Mouse (Mus musculus): ENCODE data around the gene Ndufs5. TPM values are rescaled to one million over a fixed set of nuclear protein-coding genes. Genes with fewer than 3 reads are reported as not detected.
A peak's percentile ranks its signal among the peaks of the same experiment; 100 is the strongest.

Gene Ndufs5
- polyA plus RNA-seq, 1 experiment from 2014 or later: 257 TPM

GRCm38 (mm10) chr4:123664021-123664950 lies 53.7 kb downstream of the Ndufs5 start:
- 3% methylated on average over 67 of the region's 125 CpGs for WGBS (ENCODE audit: insufficient replicate concordance)
- peak overlapping the region; percentile 64 for H3K4me3 ChIP-seq (ENCODE audit: low read depth, low read length)
- no peaks in the 10 kb centered on the region for H3K27me3 ChIP-seq (ENCODE audit: insufficient read depth, low read length)
- no peaks in the 10 kb centered on the region for H3K36me3 ChIP-seq (replicated peaks; ENCODE audit: insufficient read depth, low read length)
- peak overlapping the region; percentile 82 for H3K9ac ChIP-seq (replicated peaks)
- H3K27ac ChIP-seq (ENCODE audit: low read depth): peak overlapping the region; percentile 94
- ATAC-seq (peak; percentile 88), DNase-seq (peak; percentile 84)
- TF ChIP-seq EP300 (IDR thresholded peaks at IDR 0.05; ENCODE audit: low read depth): no peak
- no peak for TF ChIP-seq CTCF (IDR thresholded peaks at IDR 0.05; ENCODE audit: low read depth)
- peaks cover 21% of the 10 kb centered on the region for H3K4me1 ChIP-seq (ENCODE audit: insufficient read depth)
- no peaks in the 10 kb centered on the region for H3K9me3 ChIP-seq (ENCODE audit: low read length)
- peak overlapping the region; percentile 83 for H3K4me2 ChIP-seq (ENCODE audit: low read depth, low read length)

- Histone ChIP-seq H3K36me3 (replicated peaks; ENCODE audit: insufficient read depth, low read length) (no peaks in the 10 kb centered on the region), H3K9ac (replicated peaks) (peak overlapping the region; percentile 82), H3K27ac (ENCODE audit: low read depth) (peak overlapping the region; percentile 94), H3K4me2 (ENCODE audit: low read depth, low read length) (peak overlapping the region; percentile 83), H3K27me3 (ENCODE audit: insufficient read depth, low read length) (no peaks in the 10 kb centered on the region), H3K4me1 (ENCODE audit: insufficient read depth) (peaks cover 21% of the 10 kb centered on the region), H3K4me3 (ENCODE audit: low read depth, low read length) (peak overlapping the region; percentile 64), H3K9me3 (ENCODE audit: low read length) (no peaks in the 10 kb centered on the region)
- WGBS (ENCODE audit: insufficient replicate concordance): under 1% methylated on average over 11 of the region's 12 CpGs
- TF ChIP-seq EP300 (IDR thresholded peaks at IDR 0.05; ENCODE audit: low read depth): no peak
- TF ChIP-seq CTCF (IDR thresholded peaks at IDR 0.05; ENCODE audit: low read depth): no peak
- peak; percentile 37 for DNase-seq
- ATAC-seq: no peak
These were observed 54.4 kb downstream of the Ndufs5 start for GRCm38 (mm10) chr4:123663688-123663965.

- peak overlapping the region; percentile 82 for H3K9ac ChIP-seq (replicated peaks)
- no peaks in the 10 kb centered on the region for H3K27me3 ChIP-seq (ENCODE audit: insufficient read depth, low read length)
- peak overlapping the region; percentile 64 for H3K4me3 ChIP-seq (ENCODE audit: low read depth, low read length)
- peak overlapping the region; percentile 94 for H3K27ac ChIP-seq (ENCODE audit: low read depth)
- ATAC-seq (no peak), DNase-seq (no peak)
- no peaks in the 10 kb centered on the region for H3K9me3 ChIP-seq (ENCODE audit: low read length)
- 4% methylated on average over 15 of the region's 15 CpGs for WGBS (ENCODE audit: insufficient replicate concordance)
- H3K36me3 ChIP-seq (replicated peaks; ENCODE audit: insufficient read depth, low read length): no peaks in the 10 kb centered on the region
- H3K4me1 ChIP-seq (ENCODE audit: insufficient read depth): peaks cover 21% of the 10 kb centered on the region
- peak overlapping the region; percentile 83 for H3K4me2 ChIP-seq (ENCODE audit: low read depth, low read length)
- TF ChIP-seq CTCF (IDR thresholded peaks at IDR 0.05; ENCODE audit: low read depth) (no peak), EP300 (IDR thresholded peaks at IDR 0.05; ENCODE audit: low read depth) (no peak)
These were observed 54.9 kb downstream of the Ndufs5 start for GRCm38 (mm10) chr4:123662914-123663687.

Other genes with a start within 250 kb of the Ndufs5 start
- 9.8 and 11.3 TPM in 2 replicates for gene Macf1, start 33.8 kb downstream of the Ndufs5 start, polyA plus RNA-seq (2015; fragmentation: Nextera tagmentation; extraction: Ambion mirVana)
- gene Akirin1, start 32.1 kb upstream of the Ndufs5 start, polyA plus RNA-seq (2015; fragmentation: Nextera tagmentation; extraction: Ambion mirVana): 21.2 and 22.7 TPM in 2 replicates
- not detected in 2 replicates for gene Rhbdl2, start 69.7 kb upstream of the Ndufs5 start, polyA plus RNA-seq (2015; fragmentation: Nextera tagmentation; extraction: Ambion mirVana)
- gene 4933427I04Rik, start 141.5 kb upstream of the Ndufs5 start, polyA plus RNA-seq (2015; fragmentation: Nextera tagmentation; extraction: Ambion mirVana): not detected in 2 replicates
- 43.5 and 44.5 TPM in 2 replicates for gene Mycbp, start 186.6 kb upstream of the Ndufs5 start, polyA plus RNA-seq (2015; fragmentation: Nextera tagmentation; extraction: Ambion mirVana)
- gene Rragc, start 199.2 kb upstream of the Ndufs5 start, polyA plus RNA-seq (2015; fragmentation: Nextera tagmentation; extraction: Ambion mirVana): 20.0 and 20.1 TPM in 2 replicates
- gene 4930535I16Rik, start 199.8 kb upstream of the Ndufs5 start, polyA plus RNA-seq (2015; fragmentation: Nextera tagmentation; extraction: Ambion mirVana): not detected in 2 replicates

Measured in liver, postnatal 0 days (tissue).